Mouse (Mus musculus): ENCODE measurements around the gene Pcbp2. TPM values are rescaled to one million over a fixed set of nuclear protein-coding genes. Genes with fewer than 3 reads are reported as not detected.

Pcbp2 gene
- polyA plus RNA-seq, 1 experiment = 264 TPM

DNA sequence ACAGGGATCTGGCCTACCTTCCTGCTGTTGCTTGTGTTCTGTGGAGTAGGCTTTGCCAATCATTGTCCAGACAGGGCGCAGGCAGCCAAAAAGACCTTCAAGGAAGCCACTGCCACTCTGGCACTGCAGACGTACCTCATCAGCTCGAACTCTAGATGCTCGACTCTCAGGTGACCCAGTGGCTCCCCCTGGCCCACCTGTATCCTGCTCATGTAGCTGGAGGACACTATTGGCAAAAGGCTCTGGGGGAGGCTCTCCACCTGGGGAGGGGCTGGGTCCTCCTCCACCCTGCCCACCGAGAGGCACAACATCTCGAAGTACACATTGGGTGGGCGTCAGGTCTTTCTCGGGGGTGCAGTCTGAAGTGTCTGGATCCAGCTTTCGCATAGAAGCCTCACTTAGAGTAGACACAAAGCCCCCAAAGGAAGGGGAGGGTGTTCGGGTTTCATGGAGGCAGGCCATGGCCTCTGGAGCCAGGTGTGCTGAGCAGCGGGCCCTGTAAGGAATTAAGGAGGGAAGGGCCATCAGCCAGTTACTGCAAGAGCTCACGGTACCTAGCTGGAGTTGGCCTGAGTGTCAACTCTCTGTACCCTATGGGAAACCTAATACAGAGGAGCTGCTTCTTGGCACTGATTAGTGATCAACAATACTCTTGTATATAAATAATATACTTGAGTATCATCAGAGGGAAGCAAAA, 34.9 kb downstream of the Pcbp2 start:
- WGBS = 85% methylated on average over 12 of the region's 12 CpGs
- Histone ChIP-seq H3K4me1 (ENCODE audit: control insufficient read depth, insufficient read depth, low read length) (no peaks in the 10 kb centered on the region; the same call in 1 of the 2 replicates), H3K27ac (ENCODE audit: control insufficient read depth, insufficient read depth, low read depth, low read length, poor library complexity) (no peak overlapping the region), H3K4me3 (replicated peaks; ENCODE audit: control insufficient read depth, low read depth, low read length) (no peak overlapping the region)
- TF ChIP-seq CTCF (IDR thresholded peaks at IDR 0.05; ENCODE audit: control insufficient read depth, insufficient read depth, low read length) (no peak), POLR2A (IDR thresholded peaks at IDR 0.05; ENCODE audit: borderline replicate concordance, control insufficient read depth, low read depth, low read length) (no peak)

DNA sequence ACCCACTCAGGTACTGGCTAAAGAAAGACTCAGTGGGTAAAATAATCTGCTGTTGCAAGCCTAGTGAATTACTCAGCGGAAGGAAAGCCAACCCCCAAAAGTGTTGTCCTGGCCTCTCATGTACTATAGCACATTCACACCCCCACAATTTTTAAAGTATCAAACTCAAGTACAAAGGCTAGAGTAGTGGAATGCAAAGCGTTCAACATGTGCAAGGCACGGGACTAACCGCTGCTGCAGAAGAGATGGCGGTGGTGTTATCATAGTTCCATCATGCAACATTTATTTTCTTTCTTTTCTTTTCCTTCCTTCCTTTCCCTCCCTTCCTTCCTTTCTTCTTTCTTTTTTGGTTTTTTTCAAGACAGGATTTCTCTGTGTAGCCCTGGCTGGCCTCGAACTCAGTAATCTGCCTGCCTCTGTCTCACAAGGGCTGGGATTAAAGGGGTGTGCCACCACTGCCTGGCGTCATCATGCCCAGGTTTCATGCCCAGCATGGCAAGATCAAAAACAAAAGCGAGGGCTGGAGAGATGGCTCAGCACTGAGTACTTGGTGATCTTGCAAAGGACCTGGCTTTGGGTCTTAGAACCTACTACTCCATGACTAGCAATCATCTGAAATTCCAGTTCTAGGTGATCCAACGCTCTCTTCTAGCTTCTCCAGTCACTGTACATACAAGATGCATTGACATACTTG, 35.6 kb downstream of the Pcbp2 start:
- Histone ChIP-seq H3K27ac (ENCODE audit: control insufficient read depth, insufficient read depth, low read depth, low read length, poor library complexity) (no peak overlapping the region), H3K4me3 (replicated peaks; ENCODE audit: control insufficient read depth, low read depth, low read length) (no peak overlapping the region), H3K4me1 (ENCODE audit: control insufficient read depth, insufficient read depth, low read length) (no peaks in the 10 kb centered on the region; the same call in 1 of the 2 replicates)
- WGBS = 79% methylated on average over 9 of the region's 9 CpGs
- no peak for TF ChIP-seq POLR2A (IDR thresholded peaks at IDR 0.05; ENCODE audit: borderline replicate concordance, control insufficient read depth, low read depth, low read length)
- no peak for TF ChIP-seq CTCF (IDR thresholded peaks at IDR 0.05; ENCODE audit: control insufficient read depth, insufficient read depth, low read length)

DNA sequence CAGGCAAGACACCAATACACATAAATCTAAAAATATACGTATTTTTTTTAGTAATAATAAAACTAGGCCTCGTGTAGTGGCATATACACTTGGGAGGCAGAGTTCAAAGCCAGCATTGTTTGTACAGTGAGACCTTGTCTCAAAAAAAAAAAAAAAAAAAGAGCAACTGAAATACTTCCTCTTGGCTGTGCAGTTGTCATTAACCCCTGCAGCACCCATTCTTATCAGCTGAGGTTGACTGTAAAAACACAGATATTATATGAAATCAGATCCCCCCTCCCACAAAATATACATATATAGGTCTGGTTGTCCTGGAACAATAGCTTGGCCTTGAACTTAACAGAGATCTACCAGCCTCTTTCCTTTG, 36.1 kb downstream of the Pcbp2 start:
- no peaks in the 10 kb centered on the region; the same call in 1 of the 2 replicates for H3K4me1 ChIP-seq (ENCODE audit: control insufficient read depth, insufficient read depth, low read length)
- TF ChIP-seq CTCF (IDR thresholded peaks at IDR 0.05; ENCODE audit: control insufficient read depth, insufficient read depth, low read length) (no peak), POLR2A (IDR thresholded peaks at IDR 0.05; ENCODE audit: borderline replicate concordance, control insufficient read depth, low read depth, low read length) (no peak)
- WGBS = 9% methylated on average over 2 of the region's 2 CpGs
- H3K4me3 ChIP-seq (replicated peaks; ENCODE audit: control insufficient read depth, low read depth, low read length) = no peak overlapping the region
- no peak overlapping the region for H3K27ac ChIP-seq (ENCODE audit: control insufficient read depth, insufficient read depth, low read depth, low read length, poor library complexity)

DNA sequence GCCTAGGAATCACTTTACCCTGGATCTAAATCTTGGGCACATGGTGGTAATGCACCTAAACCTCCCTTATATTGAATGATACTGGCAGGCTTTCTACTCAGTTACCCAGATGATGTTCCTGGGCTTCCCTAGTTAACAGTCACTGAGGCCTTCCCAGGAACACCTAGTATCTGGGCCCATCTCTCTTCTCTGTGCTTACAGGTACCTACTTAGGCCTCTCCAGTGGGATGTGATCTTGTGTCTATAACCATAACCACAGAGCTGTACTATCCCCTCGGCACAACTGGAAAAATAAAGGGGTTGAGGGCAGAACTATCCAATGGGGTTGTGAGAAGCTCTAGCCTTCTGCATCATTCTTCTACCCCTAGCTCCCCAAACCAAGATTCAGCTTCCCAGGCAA, 36.5 kb downstream of the Pcbp2 start:
- H3K4me3 ChIP-seq (replicated peaks; ENCODE audit: control insufficient read depth, low read depth, low read length) = no peak overlapping the region
- TF ChIP-seq POLR2A (IDR thresholded peaks at IDR 0.05; ENCODE audit: borderline replicate concordance, control insufficient read depth, low read depth, low read length) = no peak
- TF ChIP-seq CTCF (IDR thresholded peaks at IDR 0.05; ENCODE audit: control insufficient read depth, insufficient read depth, low read length) = no peak
- WGBS = 79% methylated on average over 1 of the region's 1 CpGs
- no peaks in the 10 kb centered on the region; the same call in 1 of the 2 replicates for H3K4me1 ChIP-seq (ENCODE audit: control insufficient read depth, insufficient read depth, low read length)
- H3K27ac ChIP-seq (ENCODE audit: control insufficient read depth, insufficient read depth, low read depth, low read length, poor library complexity) = no peak overlapping the region

DNA sequence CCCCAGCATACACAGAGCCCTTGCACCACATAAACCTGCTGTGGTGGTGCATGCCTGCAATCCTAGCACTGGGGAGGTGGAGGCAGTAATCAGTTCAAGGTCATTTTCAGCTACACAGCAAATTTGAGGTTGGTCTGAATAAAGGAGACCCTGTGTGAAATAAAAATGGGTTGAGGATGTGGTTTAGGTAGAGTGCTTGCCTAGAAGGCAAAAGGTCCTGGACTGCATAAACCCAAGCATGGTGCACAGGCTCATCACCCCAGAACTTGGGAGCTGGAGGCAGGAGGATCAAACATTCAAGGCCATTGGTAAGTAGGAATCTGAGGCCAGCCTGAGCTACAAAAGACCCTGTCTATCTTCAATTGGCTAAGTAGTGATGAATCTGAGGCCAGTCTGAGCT, 37.2 kb downstream of the Pcbp2 start:
- H3K4me3 ChIP-seq (replicated peaks; ENCODE audit: control insufficient read depth, low read depth, low read length) = no peak overlapping the region
- TF ChIP-seq POLR2A (IDR thresholded peaks at IDR 0.05; ENCODE audit: borderline replicate concordance, control insufficient read depth, low read depth, low read length) (no peak), CTCF (IDR thresholded peaks at IDR 0.05; ENCODE audit: control insufficient read depth, insufficient read depth, low read length) (no peak)
- H3K4me1 ChIP-seq (ENCODE audit: control insufficient read depth, insufficient read depth, low read length) = no peaks in the 10 kb centered on the region; the same call in 1 of the 2 replicates
- H3K27ac ChIP-seq (ENCODE audit: control insufficient read depth, insufficient read depth, low read depth, low read length, poor library complexity) = no peak overlapping the region

DNA sequence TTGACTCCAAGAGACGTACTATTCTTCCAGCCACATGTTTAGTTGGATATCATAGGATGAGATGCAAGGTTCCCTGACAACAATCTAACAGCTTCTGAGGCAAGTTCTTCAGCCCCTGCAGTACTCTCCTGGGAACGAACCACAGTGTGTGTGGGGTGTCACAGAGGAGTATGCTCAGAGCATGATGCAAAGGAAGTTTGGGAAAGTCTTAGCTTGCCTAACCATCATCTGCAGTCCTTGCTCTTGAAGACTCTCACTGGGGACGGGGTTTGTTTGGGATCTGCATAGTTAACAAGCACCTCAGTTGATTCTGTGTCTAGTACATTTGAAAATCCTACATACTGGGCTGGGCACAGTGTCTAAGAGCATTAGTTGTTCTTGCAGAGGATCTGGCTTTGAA, 38.0 kb downstream of the Pcbp2 start:
- Histone ChIP-seq H3K4me3 (replicated peaks; ENCODE audit: control insufficient read depth, low read depth, low read length) (no peak overlapping the region), H3K4me1 (ENCODE audit: control insufficient read depth, insufficient read depth, low read length) (no peaks in the 10 kb centered on the region; the same call in 1 of the 2 replicates), H3K27ac (ENCODE audit: control insufficient read depth, insufficient read depth, low read depth, low read length, poor library complexity) (no peak overlapping the region)
- no peak for TF ChIP-seq CTCF (IDR thresholded peaks at IDR 0.05; ENCODE audit: control insufficient read depth, insufficient read depth, low read length)
- no peak for TF ChIP-seq POLR2A (IDR thresholded peaks at IDR 0.05; ENCODE audit: borderline replicate concordance, control insufficient read depth, low read depth, low read length)
- 61% methylated on average over 3 of the region's 3 CpGs for WGBS

DNA sequence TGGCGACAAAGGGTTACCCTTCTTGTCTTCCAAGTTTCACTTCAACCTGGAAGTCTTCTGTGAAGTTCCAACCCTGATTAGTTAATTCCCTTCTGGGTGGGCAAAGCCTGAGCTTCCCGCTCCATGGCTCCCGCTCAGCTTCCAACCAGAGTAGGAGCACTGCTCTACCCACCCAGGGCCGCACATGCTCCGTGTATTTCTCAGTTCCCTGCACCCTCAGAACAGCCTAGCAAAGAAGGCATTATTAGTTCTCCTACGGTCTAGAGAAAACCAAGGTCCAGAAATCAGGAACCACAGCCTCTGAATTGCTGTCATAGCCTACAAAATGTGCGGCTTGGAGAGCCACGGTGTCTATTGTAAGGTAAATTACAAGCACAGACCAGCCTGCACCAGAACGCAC, 39.8 kb downstream of the Pcbp2 start:
- peak overlapping the region; percentile 46 for H3K4me3 ChIP-seq (replicated peaks; ENCODE audit: control insufficient read depth, low read depth, low read length)
- no peak overlapping the region for H3K27ac ChIP-seq (ENCODE audit: control insufficient read depth, insufficient read depth, low read depth, low read length, poor library complexity)
- TF ChIP-seq CTCF (IDR thresholded peaks at IDR 0.05; ENCODE audit: control insufficient read depth, insufficient read depth, low read length) (no peak), POLR2A (IDR thresholded peaks at IDR 0.05; ENCODE audit: borderline replicate concordance, control insufficient read depth, low read depth, low read length) (no peak)
- WGBS = 29% methylated on average over 9 of the region's 9 CpGs
- no peaks in the 10 kb centered on the region; the same call in 1 of the 2 replicates for H3K4me1 ChIP-seq (ENCODE audit: control insufficient read depth, insufficient read depth, low read length)

DNA sequence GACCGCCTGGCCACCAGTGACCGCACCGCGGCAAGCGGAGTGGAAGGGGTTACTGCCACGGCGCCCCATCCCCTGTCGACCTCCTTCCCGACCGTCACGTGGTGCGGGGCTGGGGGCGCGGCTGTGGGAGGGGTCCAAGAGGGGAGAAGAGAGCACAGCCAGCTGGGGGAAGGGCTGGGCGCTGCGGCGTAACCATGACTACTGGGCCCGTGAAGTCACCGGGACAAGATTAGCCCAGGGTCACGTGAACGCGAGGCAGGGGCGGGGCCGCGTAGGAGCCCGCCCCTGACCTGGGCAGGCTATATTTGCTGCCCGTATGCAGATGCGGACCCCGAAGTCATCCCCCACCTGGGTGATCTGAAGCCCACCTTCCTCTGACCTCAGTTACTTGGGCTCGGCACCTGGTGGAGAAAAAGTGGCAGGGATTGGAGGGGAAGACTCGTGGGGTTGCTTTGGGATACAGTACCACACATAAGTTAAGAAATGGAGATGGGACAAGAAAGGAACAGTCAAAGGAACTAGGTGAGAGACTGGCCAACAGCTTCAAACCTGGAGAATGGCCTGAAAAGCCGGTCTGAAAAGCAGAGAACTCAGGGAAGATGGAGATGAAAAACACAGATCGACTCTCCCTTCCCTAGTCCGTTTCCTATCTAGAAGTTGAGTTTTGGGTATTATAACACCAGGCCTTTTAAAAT, 40.4 kb downstream of the Pcbp2 start:
- H3K27ac ChIP-seq (ENCODE audit: control insufficient read depth, insufficient read depth, low read depth, low read length, poor library complexity) = no peak overlapping the region
- WGBS = 5% methylated on average over 34 of the region's 34 CpGs
- TF ChIP-seq POLR2A (IDR thresholded peaks at IDR 0.05; ENCODE audit: borderline replicate concordance, control insufficient read depth, low read depth, low read length) (no peak), CTCF (IDR thresholded peaks at IDR 0.05; ENCODE audit: control insufficient read depth, insufficient read depth, low read length) (no peak)
- H3K4me3 ChIP-seq (replicated peaks; ENCODE audit: control insufficient read depth, low read depth, low read length) = peak overlapping the region; percentile 46
- no peaks in the 10 kb centered on the region; the same call in 1 of the 2 replicates for H3K4me1 ChIP-seq (ENCODE audit: control insufficient read depth, insufficient read depth, low read length)
